10 mouse cellular contexts compared by ENCODE assay signal in the genomic region with DNA sequence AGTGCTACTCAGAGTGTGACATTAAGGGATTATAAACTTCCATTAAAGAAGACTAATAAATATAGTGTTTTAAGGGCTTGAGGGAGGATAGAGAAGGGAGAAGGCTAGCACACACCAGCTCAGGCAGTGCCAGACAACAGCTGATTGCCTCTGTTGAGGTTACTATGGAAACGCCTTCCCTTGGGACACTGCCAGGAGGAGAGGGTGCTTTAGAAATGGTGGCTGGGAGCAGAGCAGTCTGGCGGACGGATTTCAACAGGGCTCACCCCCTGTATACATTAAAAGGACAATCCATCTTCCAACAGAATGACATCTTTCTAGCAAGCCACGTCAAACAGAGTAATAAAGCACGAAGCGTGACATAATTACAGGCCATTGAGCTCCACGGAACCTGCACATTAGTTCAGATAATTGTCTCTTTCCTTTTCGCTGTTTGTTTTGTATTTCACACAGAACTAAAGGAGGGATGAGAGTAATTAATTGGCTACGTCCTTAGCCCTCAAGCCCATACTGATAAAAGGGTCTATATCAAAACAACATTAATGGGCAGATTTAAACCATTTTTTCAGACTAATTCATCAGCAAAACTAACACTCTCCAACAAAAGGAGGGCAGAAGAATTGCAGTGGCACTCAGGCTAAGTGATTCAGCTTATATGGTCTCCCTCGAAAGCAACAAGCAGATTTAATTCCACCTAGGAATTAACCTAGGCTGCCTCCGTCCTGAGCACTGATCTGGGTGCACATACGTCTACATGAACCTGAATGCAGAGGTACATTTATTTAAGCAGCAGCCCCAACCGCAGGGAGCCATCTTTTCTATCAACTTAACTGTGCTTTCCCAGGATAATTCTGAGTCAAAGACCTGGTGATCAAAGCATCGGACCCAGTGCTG.
DNase-seq lines count a peak whose midpoint lies in the region; ATAC-seq lines count a peak whose summit lies in the region.
"Had no signal": no experiment of that assay in that cellular context is flagged by ENCODE, and none has a peak within 500 bp of the region (broad histone marks: within the 10 kb centered on the region; RNA-seq: fewer than 3 reads in every experiment).

No protein-coding gene starts in this region.

- no peak for ATAC-seq in liver, embryonic 12.5 days
- peak; percentile 97 for ATAC-seq in hindbrain, embryonic 11.5 days (ENCODE audit: low FRiP score)

- H3K36me3 ChIP-seq in liver, embryonic 12.5 days, result no peaks in the 10 kb centered on the region
- H3K36me3 ChIP-seq in hindbrain, embryonic 11.5 days (ENCODE audit: control insufficient read depth, insufficient read depth, low read length), result no peaks in the 10 kb centered on the region
- H3K36me3 ChIP-seq: G1E; limb, embryonic 15.5 days had no signal

- no peak overlapping the region for H3K9ac ChIP-seq in liver, embryonic 12.5 days
- H3K9ac ChIP-seq in hindbrain, embryonic 11.5 days (ENCODE audit: low read depth, low read length), result 0 out of 2 replicates have a peak overlapping the region, but pooled peaks have one; percentile 23
- H3K9ac ChIP-seq: limb, embryonic 15.5 days had no signal

- H3K27ac ChIP-seq in liver, embryonic 12.5 days, result no peak overlapping the region
- peak overlapping the region; percentile 82 for H3K27ac ChIP-seq in hindbrain, embryonic 11.5 days (ENCODE audit: low read depth, low read length)
- H3K27ac ChIP-seq: limb, embryonic 15.5 days had no signal

- 45% methylated on average over 14 of the region's 14 CpGs for WGBS in liver, embryonic 12.5 days (ENCODE audit: insufficient replicate concordance)
- 18% methylated on average over 14 of the region's 14 CpGs for WGBS in hindbrain, embryonic 11.5 days

- DNase-seq in liver, result peak; percentile 40
- peak; percentile 87 for DNase-seq in embryo, embryonic 11 days
- DNase-seq in hindbrain, embryonic 11.5 days (ENCODE audit: low spot score), result peak; percentile 90
- peak; percentile 61 for DNase-seq in layer of hippocampus, adult 9-10 months (ENCODE audit: low spot score)
- peak; percentile 79 for DNase-seq in lung, postnatal 14 days
- DNase-seq in retina, postnatal 7 days (ENCODE audit: low read depth, low spot score), result peak; percentile 70
- DNase-seq in spleen, postnatal 4 days (ENCODE audit: low spot score in 2 of 2), result no peak

- H3K4me3 ChIP-seq in liver, embryonic 12.5 days, result no peak overlapping the region
- H3K4me3 ChIP-seq in hindbrain, embryonic 11.5 days (ENCODE audit: low read depth, low read length), result no peak overlapping the region
- H3K4me3 ChIP-seq: limb, embryonic 15.5 days had no signal

- H3K9me3 ChIP-seq in liver, embryonic 12.5 days (replicated peaks), result no peaks in the 10 kb centered on the region
- no peaks in the 10 kb centered on the region for H3K9me3 ChIP-seq in hindbrain, embryonic 11.5 days (ENCODE audit: control insufficient read depth, low read length)
- H3K9me3 ChIP-seq: G1E; limb, embryonic 15.5 days had no signal

- no peak overlapping the region for H3K4me2 ChIP-seq in liver, embryonic 12.5 days
- peak overlapping the region; percentile 17; the same call in 1 of the 2 replicates for H3K4me2 ChIP-seq in hindbrain, embryonic 11.5 days (replicated peaks; ENCODE audit: low read depth, low read length)
- H3K4me2 ChIP-seq: limb, embryonic 15.5 days had no signal

- H3K27me3 ChIP-seq in liver, embryonic 12.5 days (replicated peaks), result 0 out of 2 replicates have a peak, but pooled peaks cover 8% of the 10 kb centered on the region
- H3K27me3 ChIP-seq in hindbrain, embryonic 11.5 days (ENCODE audit: control insufficient read depth, insufficient read depth, low read length), result peaks cover 8% of the 10 kb centered on the region
- H3K27me3 ChIP-seq: limb, embryonic 15.5 days had no signal

- H3K4me1 ChIP-seq in liver, embryonic 12.5 days, result no peaks in the 10 kb centered on the region
- no peaks in the 10 kb centered on the region; the same call in 1 of the 2 replicates for H3K4me1 ChIP-seq in hindbrain, embryonic 11.5 days (replicated peaks; ENCODE audit: control insufficient read depth, insufficient read depth, low read length)

Comparison
In these comparisons a context has a peak if more than half of its experiments do, and no peak if none do; other contexts are left out.
1. DNase-seq: peak in liver (single experiment), embryo, embryonic 11 days (single experiment), hindbrain, embryonic 11.5 days (single experiment), layer of hippocampus, adult 9-10 months (single experiment), lung, postnatal 14 days (single experiment) and retina, postnatal 7 days (single experiment); none in spleen, postnatal 4 days (0 of 2).